In the genomic region with DNA sequence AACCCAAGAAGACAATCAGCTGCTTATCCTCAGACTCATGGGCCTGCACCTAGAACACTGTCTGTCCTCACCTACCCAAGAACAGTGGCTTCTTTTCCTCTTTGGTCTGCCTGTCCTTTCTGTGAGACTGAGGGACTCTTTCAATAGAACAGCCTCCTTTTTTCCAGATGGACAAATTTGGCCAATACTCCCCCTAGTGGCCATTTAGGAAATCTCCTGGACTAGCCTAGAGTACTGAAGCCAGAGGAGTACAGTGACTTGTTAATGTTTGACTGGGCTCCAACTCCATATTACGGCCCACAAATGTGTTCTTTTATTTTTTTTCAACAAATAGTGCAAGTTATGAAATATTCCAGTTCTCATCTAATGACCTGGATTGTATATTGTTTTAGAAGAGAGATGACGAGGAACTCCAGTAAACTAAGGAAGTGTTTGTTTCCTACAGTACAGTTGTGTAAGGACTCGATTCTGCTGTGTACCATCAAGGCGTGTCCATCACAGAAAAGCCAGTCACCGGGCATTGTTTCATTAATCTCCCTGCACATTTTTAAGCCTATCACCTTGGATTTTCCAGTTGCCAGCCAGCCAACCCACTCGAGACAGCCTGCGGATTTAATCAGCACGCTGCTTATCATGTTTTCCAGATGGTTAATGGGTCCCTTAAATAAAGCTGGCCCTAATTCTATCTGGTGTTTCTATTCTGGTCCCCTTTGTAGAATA, we compare ENCODE assay signal across 8 mouse cellular contexts.
DNase-seq lines count a peak whose midpoint lies in the region; ATAC-seq and TF ChIP-seq lines count a peak whose summit lies in the region.

No protein-coding gene starts in this region.

- no peak overlapping the region for H3K4me2 ChIP-seq in liver, embryonic 14.5 days (ENCODE audit: low read depth)
- H3K4me2 ChIP-seq in liver, embryonic 12.5 days: no peak overlapping the region

- H3K27me3 ChIP-seq in liver, embryonic 14.5 days (ENCODE audit: control insufficient read depth, insufficient read depth, low read length): no peaks in the 10 kb centered on the region
- H3K27me3 ChIP-seq in liver, embryonic 12.5 days (replicated peaks): no peaks in the 10 kb centered on the region

- no peak overlapping the region for H3K9ac ChIP-seq in liver, embryonic 14.5 days (replicated peaks)
- H3K9ac ChIP-seq in liver, embryonic 12.5 days: no peak overlapping the region

- H3K9me3 ChIP-seq in liver, embryonic 14.5 days (ENCODE audit: control insufficient read depth, low read length): no peaks in the 10 kb centered on the region
- H3K9me3 ChIP-seq in liver, embryonic 12.5 days (replicated peaks): no peaks in the 10 kb centered on the region

- H3K27ac ChIP-seq in liver, embryonic 14.5 days: no peak overlapping the region
- no peak overlapping the region for H3K27ac ChIP-seq in liver, embryonic 12.5 days

- TF ChIP-seq CTCF in liver, embryonic 14.5 days (IDR thresholded peaks at IDR 0.05; ENCODE audit: low read depth): peak; percentile 69

- 45% methylated on average over 8 of the region's 8 CpGs for WGBS in liver, embryonic 14.5 days (ENCODE audit: insufficient replicate concordance)
- 57% methylated on average over 8 of the region's 8 CpGs for WGBS in liver, embryonic 12.5 days (ENCODE audit: insufficient replicate concordance)

- H3K4me1 ChIP-seq in liver, embryonic 14.5 days (replicated peaks; ENCODE audit: control insufficient read depth in 2 of 2, insufficient read depth in 2 of 2, low read length in 1 of 2): no peaks in the 10 kb centered on the region
- 0 out of 2 replicates have a peak, but pooled peaks cover 3% of the 10 kb centered on the region for H3K4me1 ChIP-seq in liver, embryonic 12.5 days

- no peak for TF ChIP-seq EP300 in liver, embryonic 14.5 days (IDR thresholded peaks at IDR 0.05; ENCODE audit: low read depth)

- DNase-seq in adrenal gland, adult (ENCODE audit: inconsistent age in 2 of 2, low spot score in 1 of 2): peak; percentile 13 to 71
- no peak for DNase-seq in adrenal gland, adult 8-10 months
- peak; percentile 6 to 19 (median 10) for DNase-seq in liver, embryonic 14.5 days (ENCODE audit: low read depth in 3 of 3, low spot score in 3 of 3)
- peak; percentile 48 for DNase-seq in forelimb bud, embryonic 11.5 days (ENCODE audit: low read depth, low spot score)
- DNase-seq in urinary bladder, adult 18-20 months (ENCODE audit: low spot score in 2 of 2): no peak
- no peak for DNase-seq in right cerebral cortex, postnatal 4 days

- H3K36me3 ChIP-seq in liver, embryonic 14.5 days (replicated peaks; ENCODE audit: control insufficient read depth, insufficient read depth, low read depth): no peaks in the 10 kb centered on the region
- no peaks in the 10 kb centered on the region for H3K36me3 ChIP-seq in liver, embryonic 12.5 days

- no peak overlapping the region for H3K4me3 ChIP-seq in liver, embryonic 14.5 days (ENCODE audit: insufficient read depth in 1 of 2, low read depth in 2 of 2, low read length in 2 of 2)
- H3K4me3 ChIP-seq in liver, embryonic 12.5 days: no peak overlapping the region

- no peak for ATAC-seq in liver, embryonic 14.5 days (ENCODE audit: insufficient read depth)
- no peak for ATAC-seq in liver, embryonic 12.5 days
- ATAC-seq in megakaryocyte progenitor cell, adult 5-6 weeks (replicated peaks; ENCODE audit: poor library complexity): peak; percentile 88

Comparison
In these comparisons a context has a peak if more than half of its experiments do, and no peak if none do; other contexts are left out.
1. DNase-seq: peak in adrenal gland, adult (2 of 2), liver, embryonic 14.5 days (3 of 3) and forelimb bud, embryonic 11.5 days (single experiment); none in adrenal gland, adult 8-10 months (single experiment), urinary bladder, adult 18-20 months (0 of 2) and right cerebral cortex, postnatal 4 days (single experiment).